Mouse (Mus musculus): ENCODE results near the gene Tbc1d8.

The Tbc1d8 gene

GRCm38 (mm10) chr1:39445303-39446050, 33.1 kb downstream of the Tbc1d8 start:
- DNase-seq = no peak

- no peak for DNase-seq
These were observed 34.8 kb downstream of the Tbc1d8 start for GRCm38 (mm10) chr1:39443764-39444163.

- no peak for DNase-seq
These were observed 36.9 kb downstream of the Tbc1d8 start for GRCm38 (mm10) chr1:39441686-39442085.

GRCm38 (mm10) chr1:39439661-39440548, 38.6 kb downstream of the Tbc1d8 start:
- DNase-seq = no peak

GRCm38 (mm10) chr1:39438629-39439028, 39.9 kb downstream of the Tbc1d8 start:
- DNase-seq = no peak

GRCm38 (mm10) chr1:39434264-39434663, 44.3 kb downstream of the Tbc1d8 start:
- DNase-seq = no peak

GRCm38 (mm10) chr1:39430020-39430419, 48.5 kb downstream of the Tbc1d8 start:
- no peak for DNase-seq

- DNase-seq = peak; percentile 58
These were observed 49.5 kb downstream of the Tbc1d8 start for GRCm38 (mm10) chr1:39429015-39429414.

- DNase-seq = no peak
These were observed 50.3 kb downstream of the Tbc1d8 start for GRCm38 (mm10) chr1:39428280-39428679.

GRCm38 (mm10) chr1:39425497-39425896, 53.1 kb downstream of the Tbc1d8 start:
- no peak for DNase-seq

GRCm38 (mm10) chr1:39420987-39421386, 57.6 kb downstream of the Tbc1d8 start:
- no peak for DNase-seq

- DNase-seq = no peak
These were observed 59.7 kb downstream of the Tbc1d8 start for GRCm38 (mm10) chr1:39418852-39419251.

GRCm38 (mm10) chr1:39417817-39418216, 60.7 kb downstream of the Tbc1d8 start:
- DNase-seq = peak; percentile 63

GRCm38 (mm10) chr1:39410085-39410821, 68.3 kb downstream of the Tbc1d8 start:
- no peak for DNase-seq

GRCm38 (mm10) chr1:39408668-39409067, 69.9 kb downstream of the Tbc1d8 start:
- DNase-seq = no peak

GRCm38 (mm10) chr1:39408123-39408522, 70.4 kb downstream of the Tbc1d8 start:
- no peak for DNase-seq

- no peak for DNase-seq
These were observed 71.4 kb downstream of the Tbc1d8 start for GRCm38 (mm10) chr1:39407108-39407507.

- DNase-seq = no peak
These were observed 78.4 kb downstream of the Tbc1d8 start for GRCm38 (mm10) chr1:39400173-39400572.

- no peak for DNase-seq
These were observed 79.3 kb downstream of the Tbc1d8 start for GRCm38 (mm10) chr1:39399228-39399627.

GRCm38 (mm10) chr1:39398284-39398683, 80.3 kb downstream of the Tbc1d8 start:
- no peak for DNase-seq

- peak; percentile 41 for DNase-seq
These were observed 82.2 kb downstream of the Tbc1d8 start for GRCm38 (mm10) chr1:39396347-39396746.

- DNase-seq = no peak
These were observed 83.9 kb downstream of the Tbc1d8 start for GRCm38 (mm10) chr1:39394650-39395049.

- no peak for DNase-seq
These were observed 84.5 kb downstream of the Tbc1d8 start for GRCm38 (mm10) chr1:39394096-39394495.

All from thymus, postnatal 4 days (tissue).